Mouse (Mus musculus) brain, embryonic 14.5 days (tissue): Measurements from ENCODE around the gene Tbc1d10c.

Experiments used
- CTCF ChIP-seq: fragments of 200-500 bp; IDR thresholded peaks from 2 replicates; pipeline ENCODE4 v1.5.1; 2012; ENCODE audit warnings: inconsistent platforms, mild to moderate bottlenecking, moderate library complexity, borderline replicate concordance; ENCODE audit not compliant: insufficient read depth, insufficient read length; ENCODE audit errors: extremely low read depth
- POLR2A ChIP-seq: fragments of 200-500 bp; IDR thresholded peaks from 2 replicates; pipeline ENCODE4 v1.6.1; 2012; ENCODE audit warnings: mild to moderate bottlenecking, inconsistent platforms, borderline replicate concordance; ENCODE audit not compliant: poor library complexity, insufficient read depth, insufficient read length, severe bottlenecking; ENCODE audit errors: extremely low read depth

DNA sequence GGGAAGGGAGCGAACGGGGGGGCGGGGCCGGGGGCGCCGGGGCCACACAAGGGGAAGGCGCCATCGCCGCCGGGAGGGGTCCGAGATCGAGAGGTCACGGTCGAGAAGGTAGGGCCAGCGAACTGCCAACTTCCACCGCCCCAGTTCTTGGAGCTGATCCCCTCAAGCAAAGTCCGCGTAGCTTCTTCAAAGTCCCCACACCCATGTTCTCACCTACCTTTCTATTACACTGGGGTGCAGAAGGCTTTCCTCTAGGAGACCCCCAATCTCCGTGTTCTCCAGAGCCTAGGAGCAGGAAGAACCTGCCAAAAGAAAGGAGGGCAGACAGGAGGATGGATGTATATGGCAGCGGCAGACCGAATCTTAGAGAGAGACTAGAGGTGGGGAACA is 24.4 kb upstream of the Tbc1d10c start:
- TF ChIP-seq CTCF = no peak
- TF ChIP-seq POLR2A = no peak
